In the genomic region with DNA sequence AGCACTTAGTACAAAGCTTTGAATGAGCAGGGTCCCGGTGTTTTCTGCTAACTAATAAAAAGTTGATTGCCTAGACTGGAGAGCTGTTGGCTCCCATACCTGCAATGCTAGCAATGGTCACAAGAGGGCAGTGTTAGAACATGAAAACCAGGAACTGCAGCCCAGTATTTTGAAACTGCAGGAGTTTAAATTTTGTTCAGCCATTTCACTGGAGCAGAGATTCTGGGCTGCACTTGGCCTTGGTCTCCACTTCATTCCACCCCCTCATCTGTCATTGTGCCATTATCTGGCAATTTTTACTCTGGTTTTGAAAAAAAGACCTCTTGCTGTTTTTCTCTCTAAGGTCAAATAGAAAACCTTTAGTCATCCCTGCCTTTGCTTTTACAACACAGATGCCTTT, we compare ENCODE assay signal across 8 mouse cellular contexts. TPM values are rescaled to one million over a fixed set of nuclear protein-coding genes. Genes with fewer than 3 reads are reported as not detected.
DNase-seq lines count a peak whose midpoint lies in the region; ATAC-seq and TF ChIP-seq lines count a peak whose summit lies in the region.

No protein-coding gene starts in this region.

- H3K27ac ChIP-seq in embryonic facial prominence, embryonic 14.5 days (replicated peaks; ENCODE audit: low read depth, low read length) = peak overlapping the region; percentile 44; the same call in 1 of the 2 replicates
- no peak overlapping the region for H3K27ac ChIP-seq in heart, embryonic 13.5 days (replicated peaks)

- TF ChIP-seq POLR2A in lung, adult 2 months (IDR thresholded peaks at IDR 0.05; ENCODE audit: borderline replicate concordance, extremely low read depth, low read depth, low read length) = no peak

- ATAC-seq in embryonic facial prominence, embryonic 14.5 days (ENCODE audit: low read depth) = peak; percentile 37; the same call in 1 of the 2 replicates
- ATAC-seq in heart, embryonic 13.5 days (ENCODE audit: extremely low read depth, insufficient number of reproducible peaks, low FRiP score, low TSS enrichment) = no peak

- H3K4me2 ChIP-seq in embryonic facial prominence, embryonic 14.5 days (ENCODE audit: low read depth, low read length) = peak overlapping the region; percentile 16; the same call in 1 of the 2 replicates
- H3K4me2 ChIP-seq in heart, embryonic 13.5 days = peak overlapping the region; percentile 10; the same call in 1 of the 2 replicates

- DNase-seq in CD8-positive naive resting alpha-beta T cell, adult 2 months (ENCODE audit: low read depth in 2 of 2, low spot score in 2 of 2) = peak; percentile 71 to 78
- DNase-seq in adrenal gland, postnatal 10 days = peak; percentile 92
- peak; percentile 86 for DNase-seq in embryonic facial prominence, embryonic 14.5 days (ENCODE audit: low spot score)
- DNase-seq in layer of hippocampus, adult 11-12 months (ENCODE audit: low spot score) = peak; percentile 92
- peak; percentile 78 for DNase-seq in lung, adult 2 months
- peak; percentile 77 for DNase-seq in ovary, postnatal 10 days (ENCODE audit: low spot score)
- peak; percentile 52 to 84 for DNase-seq in thymus, postnatal 10 days (ENCODE audit: low spot score in 2 of 2)

- 36% methylated on average over 1 of the region's 1 CpGs for WGBS in embryonic facial prominence, embryonic 14.5 days
- WGBS in heart, embryonic 13.5 days = 23% methylated on average over 1 of the region's 1 CpGs
- 8% methylated on average over 1 of the region's 1 CpGs for WGBS in lung, adult 2 months

- H3K36me3 ChIP-seq in embryonic facial prominence, embryonic 14.5 days (ENCODE audit: control insufficient read depth, insufficient read depth, low read length) = no peaks in the 10 kb centered on the region
- no peaks in the 10 kb centered on the region for H3K36me3 ChIP-seq in heart, embryonic 13.5 days

- H3K9me3 ChIP-seq in embryonic facial prominence, embryonic 14.5 days (ENCODE audit: control insufficient read depth, low read length) = no peaks in the 10 kb centered on the region
- H3K9me3 ChIP-seq in heart, embryonic 13.5 days = no peaks in the 10 kb centered on the region

- H3K9ac ChIP-seq in embryonic facial prominence, embryonic 14.5 days (ENCODE audit: low read depth, low read length) = 0 out of 2 replicates have a peak overlapping the region, but pooled peaks have one; percentile 14
- no peak overlapping the region for H3K9ac ChIP-seq in heart, embryonic 13.5 days

- H3K4me1 ChIP-seq in embryonic facial prominence, embryonic 14.5 days (ENCODE audit: control insufficient read depth, insufficient read depth, low read length) = peaks cover 7% of the 10 kb centered on the region
- H3K4me1 ChIP-seq in heart, embryonic 13.5 days = peaks cover 9% of the 10 kb centered on the region
- no peaks in the 10 kb centered on the region for H3K4me1 ChIP-seq in lung, adult 2 months (ENCODE audit: control insufficient read depth, insufficient read depth, low read length)

- no peak overlapping the region for H3K4me3 ChIP-seq in embryonic facial prominence, embryonic 14.5 days (ENCODE audit: low read depth, low read length)
- H3K4me3 ChIP-seq in heart, embryonic 13.5 days = no peak overlapping the region
- no peak overlapping the region for H3K4me3 ChIP-seq in lung, adult 2 months (replicated peaks; ENCODE audit: extremely low read depth, low read depth, low read length)

- TF ChIP-seq CTCF in lung, adult 2 months (IDR thresholded peaks at IDR 0.05; ENCODE audit: insufficient read depth, low read length) = peak; percentile 54

- H3K27me3 ChIP-seq in embryonic facial prominence, embryonic 14.5 days (replicated peaks; ENCODE audit: control insufficient read depth, insufficient read depth, low read length) = no peaks in the 10 kb centered on the region
- 0 out of 2 replicates have a peak, but pooled peaks cover 4% of the 10 kb centered on the region for H3K27me3 ChIP-seq in heart, embryonic 13.5 days (replicated peaks)

RNA-seq across cellular contexts. Expression of gene Rapgef4, which starts 57.2 kb away (rescaled TPM):
- total RNA-seq in adrenal gland, postnatal 10 days (2021) = 100 to 1,000 TPM; 131 to 173 TPM
- 2.6 and 2.9 TPM in 2 replicates for polyA plus RNA-seq in embryonic facial prominence, embryonic 14.5 days (2014; fragmentation: Nextera tagmentation; extraction: Ambion mirVana)
- polyA plus RNA-seq in heart, embryonic 13.5 days (2015; fragmentation: Nextera tagmentation; extraction: Ambion mirVana) = 3.6 and 4.2 TPM in 2 replicates
- 6.4 and 11.4 TPM in 2 replicates for polyA plus RNA-seq in lung, adult 2 months (2012; rRNA removed)
